Mouse (Mus musculus): Measurements from ENCODE around the gene Wdr90. TPM values are rescaled to one million over a fixed set of nuclear protein-coding genes. Genes with fewer than 3 reads are reported as not detected.

The Wdr90 gene
- polyA plus RNA-seq (2017; shearing (Covaris generic)): 1 to 10 TPM; 3.8 to 8.3 TPM

- ATAC-seq: peak; percentile 99
Measured at GRCm38 (mm10) chr17:25860832-25861703, at the start of gene Wdr90. Gene Wdr90 (minus strand): TSS chr17:25861501.

GRCm38 (mm10) chr17:25907640-25908039 is 46.3 kb upstream of the Wdr90 start:
- ATAC-seq: no peak

DNA sequence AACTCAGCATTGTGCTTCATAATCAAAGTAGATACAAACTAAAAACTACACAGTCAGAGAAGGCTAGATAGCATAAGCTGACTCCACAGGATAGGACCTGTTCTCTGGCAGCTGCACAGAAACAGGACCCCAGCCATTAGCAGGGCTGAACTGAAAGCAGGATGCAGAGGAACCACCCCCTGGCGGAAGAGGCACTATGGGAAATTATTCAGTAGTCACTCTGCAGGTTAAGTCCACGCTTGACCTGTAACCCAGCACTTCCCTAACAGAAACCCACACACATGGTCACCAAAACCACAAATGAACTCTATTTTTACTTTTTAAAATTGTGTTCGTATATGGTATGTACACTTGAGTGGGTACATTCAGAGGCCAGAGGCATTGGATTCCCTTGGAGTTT is 41.8 kb upstream of the Wdr90 start:
- no peak for ATAC-seq

DNA sequence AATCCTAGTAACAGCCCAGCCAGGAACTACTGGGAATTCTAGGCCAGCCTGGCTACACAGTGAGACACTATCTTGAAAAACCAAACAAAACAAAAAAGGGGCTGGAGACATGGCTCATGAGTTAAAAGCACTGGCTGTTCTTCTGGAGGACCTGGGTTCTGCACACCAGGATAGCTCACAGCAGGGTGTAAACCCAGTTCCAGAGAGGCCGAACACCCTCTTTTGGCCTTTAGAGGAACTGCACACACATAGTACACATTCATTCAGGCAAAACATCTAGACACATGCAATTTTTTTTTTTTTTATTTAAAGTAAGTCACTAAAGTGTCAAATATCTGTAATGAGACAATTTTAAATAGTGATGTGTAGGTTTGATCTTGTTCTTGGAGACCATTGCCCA is 38.9 kb upstream of the Wdr90 start:
- no peak for ATAC-seq

GRCm38 (mm10) chr17:25895891-25896290 is 34.6 kb upstream of the Wdr90 start:
- no peak for ATAC-seq

DNA sequence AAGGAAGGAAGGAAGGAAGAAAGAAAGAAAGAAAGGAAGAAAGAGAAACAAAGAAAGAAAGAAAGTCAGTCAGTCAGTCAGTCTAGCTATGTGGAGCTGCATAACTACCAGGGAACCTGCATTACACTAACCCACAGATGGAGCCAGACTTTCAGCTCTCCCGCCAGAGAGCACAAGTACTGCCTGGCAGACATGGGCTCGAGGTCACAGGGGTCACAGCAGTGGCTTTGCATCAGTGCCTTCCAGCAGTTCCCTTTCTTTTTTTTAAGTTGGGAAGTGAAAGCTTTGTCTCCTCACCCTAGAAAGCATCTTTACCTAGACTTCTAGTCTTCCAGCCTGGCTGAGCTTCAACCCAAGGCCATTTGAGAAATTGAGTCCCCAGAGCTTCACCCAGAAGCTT is 34.1 kb upstream of the Wdr90 start:
- ATAC-seq: no peak

DNA sequence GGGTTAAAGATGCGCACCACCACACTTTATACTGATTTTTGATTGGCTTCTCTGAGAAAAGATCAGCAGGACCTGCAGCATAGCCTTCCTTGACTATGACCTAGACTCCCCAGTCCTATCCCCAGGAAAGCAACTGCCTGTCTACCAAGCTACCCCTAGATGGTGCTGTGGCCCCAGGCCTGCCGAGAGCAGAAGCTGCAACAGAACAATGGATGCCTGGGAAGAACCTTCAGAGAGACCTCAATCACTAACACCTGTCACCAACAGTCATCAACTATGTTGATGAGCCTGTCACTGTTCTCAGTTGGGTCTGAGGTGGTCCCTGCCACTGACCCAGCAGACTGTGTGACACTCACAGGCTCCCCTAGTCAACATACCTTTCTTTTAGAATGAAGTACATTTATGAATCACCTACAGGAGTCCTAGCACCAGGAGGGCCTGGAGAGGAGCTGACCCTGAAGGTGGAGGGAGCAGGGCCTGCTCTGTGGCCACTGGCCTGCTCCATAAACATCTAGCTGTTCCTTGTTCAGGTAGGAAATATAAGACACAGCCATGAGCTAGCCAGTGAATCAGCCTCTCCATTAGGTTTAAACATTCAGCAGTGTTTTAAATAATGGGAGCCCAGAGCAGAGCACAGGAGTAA is 32.8 kb upstream of the Wdr90 start:
- ATAC-seq: peak; percentile 36

DNA sequence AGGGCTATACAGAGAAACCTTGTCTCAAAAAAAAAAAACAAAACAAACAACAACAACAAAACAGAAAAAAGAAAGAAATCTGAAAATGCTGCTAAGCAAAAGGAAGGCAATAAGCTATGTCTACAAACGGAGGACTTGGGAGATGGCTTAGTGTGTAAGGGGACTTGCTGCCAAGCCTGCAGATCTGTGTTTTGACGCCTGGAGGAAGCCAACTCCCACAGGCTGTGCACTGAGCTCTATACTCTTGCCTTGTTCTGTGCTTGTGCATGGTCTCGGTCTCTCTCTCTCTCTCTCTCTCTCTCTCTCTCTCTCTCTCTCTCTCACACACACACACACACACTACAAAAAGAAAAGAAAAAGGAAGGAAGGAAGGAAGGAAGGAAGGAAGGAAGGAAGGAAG is 27.5 kb upstream of the Wdr90 start:
- ATAC-seq: no peak

- ATAC-seq: no peak
Measured at GRCm38 (mm10) chr17:25887467-25887866, 26.2 kb upstream of the Wdr90 start.

DNA sequence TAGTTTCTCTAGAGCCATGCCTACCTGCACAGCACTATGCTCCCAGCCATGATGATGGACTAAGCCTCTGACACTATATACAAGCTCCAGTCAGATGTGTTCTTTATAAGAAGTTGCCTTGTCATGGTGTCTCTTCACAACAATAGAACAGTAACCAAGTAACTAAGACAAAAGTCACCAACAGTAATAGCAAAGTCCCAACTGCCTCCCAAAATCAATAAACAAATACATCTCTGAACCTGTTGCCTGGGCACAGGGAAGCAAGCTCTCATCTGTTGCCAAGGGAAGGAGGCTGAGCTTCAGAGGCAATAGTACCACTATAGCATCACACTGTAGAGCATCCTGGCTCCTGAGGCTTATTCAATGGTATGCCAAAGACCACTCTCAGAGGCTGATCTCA is 25.5 kb upstream of the Wdr90 start:
- ATAC-seq: no peak

- no peak for ATAC-seq
Measured at GRCm38 (mm10) chr17:25885636-25886035, 24.3 kb upstream of the Wdr90 start.

GRCm38 (mm10) chr17:25883824-25884223 is 22.5 kb upstream of the Wdr90 start:
- no peak for ATAC-seq

GRCm38 (mm10) chr17:25883268-25883667 is 22.0 kb upstream of the Wdr90 start:
- ATAC-seq: no peak

DNA sequence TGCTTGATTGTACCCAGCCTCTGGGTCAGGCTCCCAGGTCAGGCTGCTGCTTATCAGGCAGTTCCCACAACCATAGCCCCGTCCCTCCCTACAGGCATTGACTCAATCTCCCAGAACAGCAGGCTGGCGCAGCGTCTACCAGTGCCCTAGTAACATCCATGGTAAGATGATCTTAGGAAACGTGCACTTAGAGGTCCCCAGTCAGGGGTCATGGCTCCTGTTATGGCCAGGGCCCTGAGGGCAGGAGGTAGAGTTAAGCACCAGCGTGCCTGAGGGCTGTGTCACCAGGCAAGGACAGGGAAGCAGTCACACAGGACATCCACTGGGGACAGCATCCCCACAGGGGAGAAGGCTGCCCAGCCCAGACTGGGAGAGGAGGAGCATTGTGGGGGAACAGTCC is 21.0 kb upstream of the Wdr90 start:
- no peak for ATAC-seq

DNA sequence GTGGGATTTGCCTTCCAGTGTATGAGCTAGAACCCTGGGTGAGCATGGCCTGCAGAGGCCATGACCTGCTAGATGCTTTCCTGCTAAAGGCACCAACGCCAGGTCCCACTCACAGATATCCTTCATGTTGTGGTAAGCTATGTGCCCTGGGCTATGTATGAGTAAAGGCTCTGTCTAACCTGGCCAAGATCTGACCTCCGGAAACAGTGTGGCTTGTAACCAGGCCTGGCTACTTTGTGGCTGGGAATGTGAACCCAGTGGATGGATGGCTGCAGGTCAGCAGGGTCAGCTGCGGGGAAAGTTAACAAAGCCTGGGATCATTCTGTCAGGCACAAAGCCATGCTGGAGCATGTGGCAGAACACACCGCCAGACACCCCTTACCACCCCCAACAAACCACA is 20.4 kb upstream of the Wdr90 start:
- ATAC-seq: no peak

- ATAC-seq: no peak
Measured at GRCm38 (mm10) chr17:25880913-25881641, 19.8 kb upstream of the Wdr90 start.

DNA sequence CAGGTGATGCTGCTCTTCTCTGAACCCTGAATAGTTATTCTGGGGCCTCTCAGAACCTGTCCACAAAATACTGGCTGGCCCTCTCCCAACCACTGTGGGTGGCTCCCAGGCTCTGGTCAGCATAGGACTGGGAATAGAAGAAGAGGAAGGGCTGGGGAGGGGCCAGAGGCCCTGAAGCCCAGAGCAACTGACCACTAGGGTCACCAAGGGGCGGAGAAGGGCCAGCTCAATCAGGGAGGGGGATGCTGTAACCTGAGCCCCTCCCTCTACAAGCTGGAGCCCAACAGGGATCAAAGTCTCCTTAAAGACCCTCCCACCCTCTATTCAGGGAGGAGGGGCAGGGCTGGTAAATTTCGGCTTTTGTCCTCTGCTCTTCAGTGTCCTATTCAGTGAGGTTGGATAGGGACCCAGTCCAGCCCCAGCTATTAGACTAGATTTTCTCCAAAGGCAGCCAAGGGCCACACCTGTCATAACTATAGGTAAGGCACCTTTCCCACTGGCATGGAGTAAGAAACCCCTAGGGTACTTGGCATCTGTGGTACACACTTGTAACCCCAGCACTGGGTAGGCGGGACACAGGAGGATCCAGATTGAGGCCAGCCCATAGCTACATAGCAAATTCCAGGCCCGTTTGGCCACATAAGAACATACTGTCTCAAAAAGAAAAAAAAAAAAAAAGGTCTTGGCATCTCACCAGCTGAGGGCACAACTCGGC is 19.1 kb upstream of the Wdr90 start, which contains the start of gene Wfikkn1:
Gene Wfikkn1, minus strand, starts transcription at position 663 of the 715 bp plus-strand sequence.
- ATAC-seq: no peak

- ATAC-seq: no peak
Measured at GRCm38 (mm10) chr17:25879750-25880149, 18.4 kb upstream of the Wdr90 start.

DNA sequence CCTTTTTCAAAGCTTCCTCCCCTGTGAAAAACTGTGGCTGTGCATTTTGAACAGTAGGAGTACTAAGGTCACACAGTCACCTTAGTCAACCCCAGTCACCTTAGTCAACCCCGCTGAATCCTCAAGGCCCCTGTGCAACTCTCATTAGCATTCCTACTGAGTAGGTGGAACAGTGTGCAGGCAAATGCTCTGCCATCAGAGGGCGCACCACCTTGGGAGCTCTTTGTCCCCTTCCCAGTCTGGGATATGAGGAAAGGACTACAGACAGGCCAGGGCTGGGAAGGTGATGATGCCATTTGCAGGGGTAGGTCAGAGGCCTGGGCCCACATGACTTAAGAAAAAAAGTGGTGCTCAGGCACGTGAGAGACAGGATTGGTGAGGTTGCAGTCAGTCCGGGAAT is 18.0 kb upstream of the Wdr90 start:
- ATAC-seq: no peak

GRCm38 (mm10) chr17:25878611-25879180 is 17.4 kb upstream of the Wdr90 start:
- ATAC-seq: no peak

- no peak for ATAC-seq
Measured at GRCm38 (mm10) chr17:25877741-25878610, 16.7 kb upstream of the Wdr90 start.
